Mouse (Mus musculus): ENCODE data around the gene Rgp1.

- TF ChIP-seq POLR2A (IDR thresholded peaks at IDR 0.05; ENCODE audit: low read depth, low read length) = no peak
- no peak for TF ChIP-seq CTCF (IDR thresholded peaks at IDR 0.05; ENCODE audit: extremely low read depth, insufficient read depth, insufficient read length, insufficient replicate concordance)
These were observed 58.2 kb downstream of the Rgp1 start for GRCm38 (mm10) chr4:43636751-43637150.

Data from spleen, adult 2 months (tissue).